Mouse (Mus musculus): ENCODE results near the gene Zdhhc13. TPM values are rescaled to one million over a fixed set of nuclear protein-coding genes. Genes with fewer than 3 reads are reported as not detected.

Zdhhc13 gene
- polyA plus RNA-seq, 1 experiment from 2014 or later = 52.8 TPM

GRCm38 (mm10) chr7:48806587-48806986 lies 17.8 kb downstream of the Zdhhc13 start:
- peaks cover 20% of the 10 kb centered on the region for H3K36me3 ChIP-seq (ENCODE audit: control insufficient read depth, insufficient read depth)
- no peaks in the 10 kb centered on the region for H3K27me3 ChIP-seq (replicated peaks; ENCODE audit: control insufficient read depth, insufficient read depth, low read length)
- no peak for ATAC-seq
- no peak overlapping the region for H3K4me3 ChIP-seq (replicated peaks; ENCODE audit: low read length)
- no peak overlapping the region for H3K4me2 ChIP-seq (ENCODE audit: low read length)
- WGBS = 89% methylated on average over 4 of the region's 4 CpGs
- no peak overlapping the region for H3K27ac ChIP-seq (ENCODE audit: low read length)
- H3K4me1 ChIP-seq (replicated peaks; ENCODE audit: control insufficient read depth, insufficient read depth, low read length) = 0 out of 2 replicates have a peak, but pooled peaks cover 4% of the 10 kb centered on the region
- no peak overlapping the region for H3K9ac ChIP-seq (replicated peaks; ENCODE audit: low read depth, low read length)
- H3K9me3 ChIP-seq (ENCODE audit: control insufficient read depth, low read length) = no peaks in the 10 kb centered on the region

DNA sequence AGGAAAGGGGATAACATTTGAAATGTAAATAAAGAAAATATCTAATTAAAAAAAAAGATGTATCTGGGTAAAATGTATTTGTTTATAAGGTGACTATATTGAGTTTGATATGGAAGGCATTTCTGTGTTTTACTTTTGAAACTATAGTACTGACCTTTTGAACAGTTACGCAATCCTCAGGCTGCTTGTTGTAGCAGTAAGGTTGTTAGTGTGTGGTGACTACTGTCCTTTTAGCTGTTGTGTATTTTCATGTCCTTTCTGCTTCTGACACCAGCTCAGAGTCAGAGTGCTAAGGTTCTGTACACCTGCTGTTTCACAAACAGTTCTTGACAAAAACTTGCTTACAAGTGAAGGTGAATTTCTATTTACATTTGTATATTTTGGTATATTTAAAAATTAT lies 21.8 kb downstream of the Zdhhc13 start:
- H3K4me3 ChIP-seq (replicated peaks; ENCODE audit: low read length) = no peak overlapping the region
- peaks cover 17% of the 10 kb centered on the region for H3K36me3 ChIP-seq (ENCODE audit: control insufficient read depth, insufficient read depth)
- ATAC-seq = no peak
- whole genome bisulfite sequencing = 100% methylated on average over 1 of the region's 1 CpGs
- no peaks in the 10 kb centered on the region for H3K27me3 ChIP-seq (replicated peaks; ENCODE audit: control insufficient read depth, insufficient read depth, low read length)
- H3K9ac ChIP-seq (replicated peaks; ENCODE audit: low read depth, low read length) = no peak overlapping the region
- no peak overlapping the region for H3K4me2 ChIP-seq (ENCODE audit: low read length)
- H3K27ac ChIP-seq (ENCODE audit: low read length) = no peak overlapping the region
- no peaks in the 10 kb centered on the region for H3K4me1 ChIP-seq (replicated peaks; ENCODE audit: control insufficient read depth, insufficient read depth, low read length)
- no peaks in the 10 kb centered on the region for H3K9me3 ChIP-seq (ENCODE audit: control insufficient read depth, low read length)

DNA sequence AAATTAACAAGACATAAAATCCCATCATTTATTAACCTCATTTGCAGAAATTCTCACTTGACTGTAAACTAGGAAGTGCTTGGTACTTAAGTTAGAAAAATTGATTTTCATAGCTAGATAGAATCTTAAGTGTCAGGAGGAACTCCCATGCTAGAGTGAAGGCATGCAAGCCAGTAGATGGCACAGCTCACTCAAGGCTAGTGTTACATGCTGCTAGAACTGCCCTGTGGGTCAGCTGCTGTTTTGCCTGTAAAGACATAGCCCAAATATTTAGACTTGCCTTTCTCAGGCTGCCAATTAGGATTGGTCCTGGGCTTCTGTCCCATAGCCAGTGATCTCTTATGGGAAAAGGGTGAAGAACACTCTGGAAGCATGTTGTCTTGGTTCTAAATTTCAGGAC lies 23.6 kb downstream of the Zdhhc13 start:
- Histone ChIP-seq H3K4me3 (replicated peaks; ENCODE audit: low read length) (no peak overlapping the region), H3K27me3 (replicated peaks; ENCODE audit: control insufficient read depth, insufficient read depth, low read length) (no peaks in the 10 kb centered on the region), H3K9ac (replicated peaks; ENCODE audit: low read depth, low read length) (no peak overlapping the region), H3K4me1 (replicated peaks; ENCODE audit: control insufficient read depth, insufficient read depth, low read length) (no peaks in the 10 kb centered on the region), H3K36me3 (ENCODE audit: control insufficient read depth, insufficient read depth) (peaks cover 18% of the 10 kb centered on the region), H3K4me2 (ENCODE audit: low read length) (no peak overlapping the region), H3K9me3 (ENCODE audit: control insufficient read depth, low read length) (no peaks in the 10 kb centered on the region), H3K27ac (ENCODE audit: low read length) (no peak overlapping the region)
- no peak for ATAC-seq

- H3K36me3 ChIP-seq (ENCODE audit: control insufficient read depth, insufficient read depth) = peaks cover 21% of the 10 kb centered on the region
- H3K27ac ChIP-seq (ENCODE audit: low read length) = no peak overlapping the region
- no peak for ATAC-seq
- no peaks in the 10 kb centered on the region for H3K4me1 ChIP-seq (replicated peaks; ENCODE audit: control insufficient read depth, insufficient read depth, low read length)
- H3K9me3 ChIP-seq (ENCODE audit: control insufficient read depth, low read length) = no peaks in the 10 kb centered on the region
- no peak overlapping the region for H3K4me2 ChIP-seq (ENCODE audit: low read length)
- WGBS = 89% methylated on average over 1 of the region's 1 CpGs
- H3K9ac ChIP-seq (replicated peaks; ENCODE audit: low read depth, low read length) = no peak overlapping the region
- H3K4me3 ChIP-seq (replicated peaks; ENCODE audit: low read length) = no peak overlapping the region
- no peaks in the 10 kb centered on the region for H3K27me3 ChIP-seq (replicated peaks; ENCODE audit: control insufficient read depth, insufficient read depth, low read length)
These were observed 24.8 kb downstream of the Zdhhc13 start for GRCm38 (mm10) chr7:48813594-48813993.

- Histone ChIP-seq H3K4me2 (ENCODE audit: low read length) (no peak overlapping the region), H3K9me3 (ENCODE audit: control insufficient read depth, low read length) (no peaks in the 10 kb centered on the region), H3K27ac (ENCODE audit: low read length) (no peak overlapping the region), H3K4me3 (replicated peaks; ENCODE audit: low read length) (no peak overlapping the region), H3K4me1 (replicated peaks; ENCODE audit: control insufficient read depth, insufficient read depth, low read length) (no peaks in the 10 kb centered on the region), H3K9ac (replicated peaks; ENCODE audit: low read depth, low read length) (no peak overlapping the region), H3K27me3 (replicated peaks; ENCODE audit: control insufficient read depth, insufficient read depth, low read length) (no peaks in the 10 kb centered on the region), H3K36me3 (ENCODE audit: control insufficient read depth, insufficient read depth) (peaks cover 60% of the 10 kb centered on the region)
- ATAC-seq = no peak
- 67% methylated on average over 5 of the region's 5 CpGs for WGBS
These were observed 32.9 kb downstream of the Zdhhc13 start for GRCm38 (mm10) chr7:48821654-48822053.

GRCm38 (mm10) chr7:48823621-48824020 lies 34.8 kb downstream of the Zdhhc13 start:
- Histone ChIP-seq H3K27me3 (replicated peaks; ENCODE audit: control insufficient read depth, insufficient read depth, low read length) (no peaks in the 10 kb centered on the region), H3K9me3 (ENCODE audit: control insufficient read depth, low read length) (no peaks in the 10 kb centered on the region), H3K36me3 (ENCODE audit: control insufficient read depth, insufficient read depth) (peaks cover 57% of the 10 kb centered on the region), H3K27ac (ENCODE audit: low read length) (no peak overlapping the region), H3K9ac (replicated peaks; ENCODE audit: low read depth, low read length) (no peak overlapping the region), H3K4me3 (replicated peaks; ENCODE audit: low read length) (no peak overlapping the region), H3K4me1 (replicated peaks; ENCODE audit: control insufficient read depth, insufficient read depth, low read length) (no peaks in the 10 kb centered on the region), H3K4me2 (ENCODE audit: low read length) (no peak overlapping the region)
- ATAC-seq = no peak
- WGBS = 96% methylated on average over 3 of the region's 3 CpGs

DNA sequence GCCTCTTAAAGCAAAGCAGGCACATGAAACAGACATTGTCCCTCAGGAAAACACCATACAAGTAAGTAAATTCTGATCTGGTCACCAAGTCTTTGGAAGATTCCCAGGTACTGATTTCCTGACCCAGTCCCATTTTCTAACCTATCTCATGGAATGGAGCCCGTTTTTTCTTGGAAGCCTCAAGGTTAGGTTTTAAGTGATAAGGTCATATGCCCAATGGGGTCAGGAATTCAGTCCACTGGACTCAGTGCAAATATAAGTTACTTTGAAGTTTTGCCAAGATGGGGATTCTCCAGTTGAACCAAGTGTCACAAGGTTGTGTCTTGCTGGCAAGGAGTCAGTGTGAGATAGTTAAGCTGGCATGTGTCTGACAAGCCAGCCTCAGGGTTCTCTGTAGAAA lies 35.9 kb downstream of the Zdhhc13 start:
- no peak for ATAC-seq
- Histone ChIP-seq H3K9ac (replicated peaks; ENCODE audit: low read depth, low read length) (no peak overlapping the region), H3K27ac (ENCODE audit: low read length) (no peak overlapping the region), H3K4me3 (replicated peaks; ENCODE audit: low read length) (no peak overlapping the region), H3K9me3 (ENCODE audit: control insufficient read depth, low read length) (no peaks in the 10 kb centered on the region), H3K4me2 (ENCODE audit: low read length) (no peak overlapping the region), H3K4me1 (replicated peaks; ENCODE audit: control insufficient read depth, insufficient read depth, low read length) (no peaks in the 10 kb centered on the region), H3K36me3 (ENCODE audit: control insufficient read depth, insufficient read depth) (peaks cover 48% of the 10 kb centered on the region), H3K27me3 (replicated peaks; ENCODE audit: control insufficient read depth, insufficient read depth, low read length) (no peaks in the 10 kb centered on the region)
- 93% methylated on average over 1 of the region's 1 CpGs for WGBS

GRCm38 (mm10) chr7:48825170-48825569 lies 36.4 kb downstream of the Zdhhc13 start:
- Histone ChIP-seq H3K4me2 (ENCODE audit: low read length) (no peak overlapping the region), H3K4me1 (replicated peaks; ENCODE audit: control insufficient read depth, insufficient read depth, low read length) (no peaks in the 10 kb centered on the region), H3K9ac (replicated peaks; ENCODE audit: low read depth, low read length) (no peak overlapping the region), H3K9me3 (ENCODE audit: control insufficient read depth, low read length) (no peaks in the 10 kb centered on the region), H3K27me3 (replicated peaks; ENCODE audit: control insufficient read depth, insufficient read depth, low read length) (no peaks in the 10 kb centered on the region), H3K4me3 (replicated peaks; ENCODE audit: low read length) (no peak overlapping the region), H3K27ac (ENCODE audit: low read length) (no peak overlapping the region), H3K36me3 (ENCODE audit: control insufficient read depth, insufficient read depth) (peaks cover 45% of the 10 kb centered on the region)
- 93% methylated on average over 6 of the region's 6 CpGs for WGBS
- no peak for ATAC-seq

GRCm38 (mm10) chr7:48829177-48829910 lies 40.5 kb downstream of the Zdhhc13 start:
- Histone ChIP-seq H3K4me2 (ENCODE audit: low read length) (no peak overlapping the region), H3K4me1 (replicated peaks; ENCODE audit: control insufficient read depth, insufficient read depth, low read length) (no peaks in the 10 kb centered on the region; the same call in 1 of the 2 replicates), H3K27ac (ENCODE audit: low read length) (no peak overlapping the region), H3K36me3 (ENCODE audit: control insufficient read depth, insufficient read depth) (peaks cover 25% of the 10 kb centered on the region), H3K9ac (replicated peaks; ENCODE audit: low read depth, low read length) (no peak overlapping the region), H3K4me3 (replicated peaks; ENCODE audit: low read length) (no peak overlapping the region), H3K27me3 (replicated peaks; ENCODE audit: control insufficient read depth, insufficient read depth, low read length) (no peaks in the 10 kb centered on the region), H3K9me3 (ENCODE audit: control insufficient read depth, low read length) (no peaks in the 10 kb centered on the region)
- WGBS = 81% methylated on average over 5 of the region's 5 CpGs
- no peak for ATAC-seq

- ATAC-seq = no peak
- Histone ChIP-seq H3K4me1 (replicated peaks; ENCODE audit: control insufficient read depth, insufficient read depth, low read length) (peaks cover 4% of the 10 kb centered on the region; the same call in 1 of the 2 replicates), H3K4me3 (replicated peaks; ENCODE audit: low read length) (no peak overlapping the region), H3K27me3 (replicated peaks; ENCODE audit: control insufficient read depth, insufficient read depth, low read length) (no peaks in the 10 kb centered on the region), H3K27ac (ENCODE audit: low read length) (no peak overlapping the region), H3K4me2 (ENCODE audit: low read length) (no peak overlapping the region), H3K9ac (replicated peaks; ENCODE audit: low read depth, low read length) (no peak overlapping the region), H3K9me3 (ENCODE audit: control insufficient read depth, low read length) (no peaks in the 10 kb centered on the region), H3K36me3 (ENCODE audit: control insufficient read depth, insufficient read depth) (peaks cover 18% of the 10 kb centered on the region)
- WGBS = 74% methylated on average over 2 of the region's 2 CpGs
These were observed 41.6 kb downstream of the Zdhhc13 start for GRCm38 (mm10) chr7:48830395-48830794.

Data from forebrain, embryonic 16.5 days (tissue).